26 mouse cellular contexts compared by ENCODE assay signal in the genomic region with DNA sequence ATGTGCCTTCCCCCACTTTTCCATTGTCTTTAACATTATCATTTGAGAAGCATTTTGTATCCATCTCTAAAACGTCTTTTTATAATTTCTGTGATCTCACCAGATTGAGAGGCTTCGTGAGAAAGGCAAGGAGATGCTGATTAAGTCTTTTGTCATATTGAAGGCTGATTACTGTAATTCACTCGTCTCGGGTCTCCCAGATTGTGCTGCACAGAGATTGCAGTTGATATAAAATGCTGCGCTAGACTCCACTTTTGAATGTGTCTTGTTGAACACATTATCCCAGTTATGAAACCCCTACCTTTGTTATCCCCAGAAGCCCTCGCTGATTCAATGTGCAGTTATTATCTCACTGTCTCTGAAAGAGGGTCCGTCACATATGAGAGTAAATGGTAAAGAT.
"Had no signal": no experiment of that assay in that cellular context is flagged by ENCODE, and none has a peak within 500 bp of the region (broad histone marks: within the 10 kb centered on the region; RNA-seq: fewer than 3 reads in every experiment).

No protein-coding gene starts in this region.

- H3K9me3 ChIP-seq: heart, embryonic 10.5 days; heart, embryonic 12.5 days; hindbrain, embryonic 10.5 days; hindbrain, embryonic 12.5 days; intestine, embryonic 15.5 days; limb, embryonic 13.5 days; limb, embryonic 15.5 days; liver, embryonic 12.5 days had no signal

- DNase-seq: gastrocnemius, postnatal 25 days; heart, adult 18-20 months; heart, postnatal 10 days; heart, postnatal 4 days; kidney, adult 18-20 months; kidney, adult 8-10 months; kidney, postnatal 10 days; kidney, postnatal 25 days; kidney, postnatal 4 days; layer of hippocampus, adult 9-11 months; layer of hippocampus, postnatal 36 days; left cerebral cortex, postnatal 4 days had no signal

- H3K9ac ChIP-seq: heart, embryonic 12.5 days; hindbrain, embryonic 12.5 days; hindbrain, embryonic 14.5 days; intestine, embryonic 15.5 days; limb, embryonic 13.5 days; limb, embryonic 15.5 days; liver, embryonic 12.5 days; liver, embryonic 14.5 days had no signal

- H3K27me3 ChIP-seq: heart, embryonic 12.5 days; hindbrain, embryonic 12.5 days; intestine, embryonic 15.5 days; limb, embryonic 13.5 days; limb, embryonic 15.5 days; liver, embryonic 12.5 days had no signal

- H3K4me1 ChIP-seq: heart, embryonic 10.5 days; heart, embryonic 12.5 days; hindbrain, embryonic 10.5 days; hindbrain, embryonic 12.5 days; intestine, embryonic 15.5 days; limb, embryonic 13.5 days; limb, embryonic 15.5 days; liver, embryonic 12.5 days had no signal

- H3K4me3 ChIP-seq: heart, embryonic 10.5 days; heart, embryonic 12.5 days; hindbrain, embryonic 10.5 days; hindbrain, embryonic 12.5 days; intestine, embryonic 15.5 days; layer of hippocampus, adult 2 months; limb, embryonic 13.5 days; limb, embryonic 15.5 days; liver, embryonic 12.5 days had no signal

- H3K4me2 ChIP-seq: heart, embryonic 12.5 days; hindbrain, embryonic 12.5 days; hindbrain, embryonic 14.5 days; intestine, embryonic 15.5 days; limb, embryonic 13.5 days; limb, embryonic 15.5 days; liver, embryonic 12.5 days had no signal

- H3K36me3 ChIP-seq: heart, embryonic 10.5 days; heart, embryonic 12.5 days; hindbrain, embryonic 10.5 days; hindbrain, embryonic 12.5 days; intestine, embryonic 15.5 days; limb, embryonic 13.5 days; limb, embryonic 15.5 days; liver, embryonic 12.5 days had no signal

- ATAC-seq: hindbrain, embryonic 16.5 days; inflammation-experienced regulatory T-cells, adult 6 months; intestine, embryonic 15.5 days; intestine, postnatal 0 days; liver, embryonic 12.5 days had no signal

- H3K27ac ChIP-seq: heart, embryonic 10.5 days; hindbrain, embryonic 10.5 days; hindbrain, embryonic 12.5 days; hindbrain, embryonic 14.5 days; intestine, embryonic 15.5 days; layer of hippocampus, adult 2 months; limb, embryonic 13.5 days; limb, embryonic 15.5 days; liver, embryonic 12.5 days; liver, embryonic 14.5 days had no signal
